Mouse (Mus musculus) liver, postnatal 0 days (tissue): Measurements from ENCODE around the gene Fndc4. TPM values are rescaled to one million over a fixed set of nuclear protein-coding genes. Genes with fewer than 3 reads are reported as not detected.

ENCODE experiments used
- ATAC-seq: fragments of 200-750 bp; cut with Nextera tagmentation; 2 replicates; pipeline ENCODE4 v1.8.0; 2017; ENCODE audit warnings: mild to moderate bottlenecking, moderate library complexity
- DNase-seq: peaks from one replicate; pipeline ENCODE4 v3.0.0-alpha.2; 2016
- H3K27ac ChIP-seq: fragments of 300-500 bp; sonication (generic); 2 replicates; pipeline ENCODE4 v1.5.1; 2014; ENCODE audit warnings: antibody characterized with exemption, moderate library complexity, mild to moderate bottlenecking, low read depth
- H3K27me3 ChIP-seq: fragments of 300-500 bp; sonication (generic); 2 replicates; pipeline ENCODE4 v1.6.1; 2014; ENCODE audit warnings: low read length, control low read depth, mixed read lengths; ENCODE audit not compliant: insufficient read depth
- H3K36me3 ChIP-seq: fragments of 300-500 bp; sonication (generic); replicated peaks from 2 replicates; pipeline ENCODE4 v1.6.1; 2014; ENCODE audit warnings: mild to moderate bottlenecking, control low read depth, low read length, moderate library complexity, mixed read lengths; ENCODE audit not compliant: insufficient read depth
- H3K4me1 ChIP-seq: fragments of 300-500 bp; sonication (generic); 2 replicates; pipeline ENCODE4 v1.6.1; 2014; ENCODE audit warnings: antibody characterized with exemption, mild to moderate bottlenecking, control low read depth; ENCODE audit not compliant: insufficient read depth
- H3K4me2 ChIP-seq: fragments of 300-500 bp; sonication (generic); 2 replicates; pipeline ENCODE4 v1.6.1; 2014; ENCODE audit warnings: low read depth, mild to moderate bottlenecking, low read length, moderate library complexity, mixed read lengths
- H3K4me3 ChIP-seq: fragments of 300-500 bp; sonication (generic); 2 replicates; pipeline ENCODE4 v1.5.1; 2014; ENCODE audit warnings: low read depth, low read length
- H3K9ac ChIP-seq: fragments of 300-500 bp; sonication (generic); replicated peaks from 2 replicates; pipeline ENCODE4 v1.6.1; 2014; ENCODE audit warnings: mild to moderate bottlenecking, moderate library complexity
- H3K9me3 ChIP-seq: fragments of 300-500 bp; sonication (generic); 2 replicates; pipeline ENCODE4 v1.6.1; 2016; ENCODE audit warnings: mild to moderate bottlenecking, control low read depth, low read length, mixed read lengths
- CTCF ChIP-seq: sonication (generic); IDR thresholded peaks from 2 replicates; pipeline ENCODE4 v1.5.1; 2016; ENCODE audit warnings: antibody characterized with exemption, low read depth
- EP300 ChIP-seq: IDR thresholded peaks from 2 replicates; pipeline ENCODE4 v1.6.1; 2016; ENCODE audit warnings: antibody characterized with exemption, low read depth, mild to moderate bottlenecking
- WGBS: fragments of 180-500 bp; shearing (Covaris S2); extraction: QIAGEN DNeasy Blood & Tissue Kit; methylation state at CpG from one replicate; pipeline ENCODE4 v1.1.7; 2014; ENCODE audit not compliant: insufficient replicate concordance; 5-methylcytosine and 5-hydroxymethylcytosine counted together
- polyA plus RNA-seq: library from polyadenylated mRNA; unstranded; fragments of >200 nt; fragmentation: Nextera tagmentation; extraction: Ambion mirVana; gene quantifications from 2 replicates; pipeline ENCODE4 v1.2.1, GENCODE M21; 2015

The Fndc4 gene
- polyA plus RNA-seq, result 4.4 and 5.4 TPM in 2 replicates

DNA sequence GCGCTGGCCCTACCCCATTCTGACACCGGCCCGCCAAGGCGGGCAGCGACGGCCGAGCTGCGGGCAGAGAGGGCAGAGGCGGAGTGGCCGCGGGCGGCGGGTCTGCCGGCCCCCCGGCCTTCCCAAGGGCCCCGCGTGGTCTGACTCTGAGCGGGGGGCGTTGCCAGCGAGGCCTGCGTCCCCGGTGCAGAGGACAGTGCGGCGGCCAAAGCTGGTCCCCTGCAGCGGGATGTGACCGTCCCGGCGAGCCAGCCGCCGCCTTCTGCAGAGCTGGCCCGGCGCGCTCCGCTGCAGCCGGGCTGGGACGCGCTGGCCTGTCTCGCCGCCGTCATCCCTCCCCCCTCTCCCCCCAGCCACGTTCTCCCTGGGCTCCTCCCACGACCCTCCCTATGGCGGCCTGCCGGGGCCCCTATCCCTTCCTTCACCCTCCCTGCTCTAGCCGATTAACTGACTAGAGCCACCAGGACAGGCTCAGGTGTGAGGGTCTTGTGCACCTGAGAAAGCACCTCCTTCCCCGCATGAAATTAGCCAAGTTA, at the start of gene Fndc4:
TSS of gene Fndc4 (minus strand) at position 475 of the 536 bp plus-strand sequence.
- ATAC-seq (no peak), DNase-seq (peak; percentile 28)
- peaks cover 4% of the 10 kb centered on the region; the same call in 1 of the 2 replicates for H3K27me3 ChIP-seq

DNA sequence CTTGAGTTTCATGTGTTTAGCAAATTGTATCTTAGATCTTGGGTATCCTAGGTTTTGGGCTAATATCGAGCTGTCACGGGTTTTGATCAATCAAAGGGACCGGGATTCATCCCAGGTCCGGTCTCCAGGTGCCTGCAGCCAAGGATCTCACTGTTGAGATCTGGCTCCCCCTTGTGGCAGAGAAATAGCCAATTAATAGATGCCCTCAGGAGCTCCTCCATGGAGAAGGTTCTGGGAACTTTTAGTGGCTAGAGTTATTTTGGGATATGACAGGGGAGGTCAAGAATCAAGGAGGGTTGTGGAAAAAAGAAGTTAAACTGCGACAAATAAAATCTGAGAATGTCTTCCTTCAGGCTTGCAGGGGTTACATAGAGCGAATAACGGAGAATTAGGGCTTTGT, 32.4 kb upstream of the Fndc4 start:
- no peaks in the 10 kb centered on the region for H3K4me1 ChIP-seq
- DNase-seq (peak; percentile 55), ATAC-seq (peak; percentile 57; the same call in 1 of the 2 replicates)
- no peak overlapping the region for H3K4me2 ChIP-seq
- H3K9me3 ChIP-seq, result peaks cover 2% of the 10 kb centered on the region; the same call in 1 of the 2 replicates
- H3K27ac ChIP-seq, result no peak overlapping the region
- TF ChIP-seq EP300, result no peak
- peak; percentile 82 for TF ChIP-seq CTCF
- H3K9ac ChIP-seq, result no peak overlapping the region
- WGBS, result 33% methylated on average over 7 of the region's 7 CpGs
- H3K27me3 ChIP-seq, result no peaks in the 10 kb centered on the region
- no peak overlapping the region for H3K4me3 ChIP-seq
- no peaks in the 10 kb centered on the region for H3K36me3 ChIP-seq

More for the DNA sequence above, at the start of gene Fndc4:
- WGBS, result under 1% methylated on average over 32 of the region's 46 CpGs
- TF ChIP-seq CTCF, result no peak
- no peak for TF ChIP-seq EP300
- H3K9me3 ChIP-seq, result no peaks in the 10 kb centered on the region
- H3K4me1 ChIP-seq, result peaks cover 11% of the 10 kb centered on the region
- peak within 1 kb of the TSS; percentile 60 for H3K4me3 ChIP-seq
- H3K36me3 ChIP-seq, result no peaks in the 10 kb centered on the region
- H3K9ac ChIP-seq, result peak within 1 kb of the TSS; percentile 68
- H3K4me2 ChIP-seq, result peak within 1 kb of the TSS; percentile 88
- peak within 1 kb of the TSS; percentile 69; the same call in 1 of the 2 replicates for H3K27ac ChIP-seq

DNA sequence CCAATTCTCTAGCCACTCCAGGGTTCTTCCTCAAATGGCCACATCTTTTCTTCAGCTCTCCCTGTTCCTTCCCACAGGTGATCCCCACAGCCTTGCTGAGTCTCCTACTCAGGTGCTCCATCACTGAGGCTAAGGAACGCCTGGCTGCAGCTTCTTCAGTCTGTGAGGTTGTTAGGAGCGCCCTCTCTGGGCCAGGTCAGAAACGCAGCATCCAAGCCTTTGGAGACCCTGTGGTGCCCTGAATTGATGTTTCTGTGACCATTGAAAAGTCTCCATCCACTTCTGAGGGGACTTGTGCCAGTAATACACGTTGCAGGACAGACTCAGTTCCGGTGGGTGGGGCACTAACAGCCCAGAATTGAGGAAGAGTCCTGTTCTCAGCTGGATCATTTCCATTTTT, 31.0 kb upstream of the Fndc4 start:
- ATAC-seq (no peak), DNase-seq (peak; percentile 20)
- Histone ChIP-seq H3K4me2 (no peak overlapping the region), H3K4me1 (no peaks in the 10 kb centered on the region), H3K36me3 (no peaks in the 10 kb centered on the region), H3K9ac (no peak overlapping the region), H3K4me3 (no peak overlapping the region), H3K9me3 (no peaks in the 10 kb centered on the region), H3K27ac (no peak overlapping the region), H3K27me3 (no peaks in the 10 kb centered on the region)
- WGBS, result 19% methylated on average over 5 of the region's 5 CpGs
- peak; percentile 39; the same call in 1 of the 2 replicates for TF ChIP-seq CTCF
- no peak for TF ChIP-seq EP300

DNA sequence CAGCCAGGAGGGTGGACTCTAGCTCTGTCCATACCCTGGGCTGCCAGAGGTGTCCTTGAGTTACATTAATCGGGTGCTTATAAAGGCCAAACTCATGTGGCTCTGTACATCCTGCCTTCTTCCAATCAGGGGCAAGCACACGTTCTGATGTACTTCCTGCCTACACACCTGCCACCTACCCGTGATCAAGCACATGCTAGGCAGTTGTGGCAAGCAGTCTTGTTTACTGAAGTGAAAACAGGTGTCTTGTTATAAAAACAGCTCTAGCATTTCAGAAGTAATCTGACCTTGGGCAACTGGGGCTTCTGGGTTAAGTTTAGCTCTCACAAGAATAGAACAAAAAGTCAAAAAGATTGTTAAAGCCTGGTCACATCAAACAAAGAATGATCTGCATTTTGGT, 28.2 kb upstream of the Fndc4 start:
- no peak overlapping the region for H3K4me3 ChIP-seq
- no peaks in the 10 kb centered on the region for H3K4me1 ChIP-seq
- H3K9ac ChIP-seq, result no peak overlapping the region
- H3K4me2 ChIP-seq, result no peak overlapping the region
- no peaks in the 10 kb centered on the region for H3K36me3 ChIP-seq
- 49% methylated on average over 3 of the region's 3 CpGs for WGBS
- no peaks in the 10 kb centered on the region for H3K27me3 ChIP-seq
- no peak overlapping the region for H3K27ac ChIP-seq
- no peaks in the 10 kb centered on the region for H3K9me3 ChIP-seq
- no peak for DNase-seq
- ATAC-seq, result no peak
- TF ChIP-seq CTCF, result no peak
- no peak for TF ChIP-seq EP300

DNA sequence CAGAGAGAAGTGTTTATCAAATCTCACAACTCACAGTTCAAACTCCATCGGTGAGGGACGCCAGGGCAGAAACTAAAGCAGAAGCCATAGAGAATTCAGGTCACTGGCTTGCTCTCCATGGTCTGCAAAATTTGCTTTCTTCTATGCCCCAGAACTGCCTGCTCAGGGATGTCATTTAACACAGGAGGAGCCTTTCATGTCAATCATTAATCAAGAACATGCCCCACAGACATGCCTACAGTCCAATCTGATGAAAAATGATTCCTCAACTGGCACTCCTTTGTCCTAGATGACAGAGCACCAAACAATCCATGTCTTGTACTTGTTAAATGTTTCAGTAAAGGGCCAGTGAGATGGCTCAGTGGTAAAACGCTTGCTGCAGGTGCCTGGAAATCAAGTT, 26.9 kb upstream of the Fndc4 start:
- H3K27me3 ChIP-seq, result no peaks in the 10 kb centered on the region
- whole genome bisulfite sequencing, result 82% methylated on average over 3 of the region's 3 CpGs
- no peak for DNase-seq

DNA sequence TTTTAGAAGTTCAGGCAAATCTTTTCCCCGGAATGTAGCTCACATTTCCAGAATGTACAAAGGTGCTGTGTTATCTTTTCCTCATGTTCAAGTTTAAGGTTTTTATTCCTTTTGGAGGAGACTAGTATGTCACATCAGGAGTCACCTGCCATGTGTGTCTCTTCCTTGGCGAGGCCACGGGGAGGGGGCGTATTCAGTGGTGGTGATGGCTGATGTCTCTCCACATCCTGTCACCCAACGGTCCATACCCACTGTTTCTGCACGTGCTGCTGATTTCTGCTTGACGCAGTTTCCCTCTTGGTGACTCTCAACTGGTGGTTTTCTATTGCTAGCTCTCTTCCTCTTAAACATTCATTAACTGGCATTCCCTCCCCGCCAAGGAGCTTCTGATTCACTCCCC, 16.9 kb upstream of the Fndc4 start:
- Histone ChIP-seq H3K4me1 (no peaks in the 10 kb centered on the region), H3K27ac (no peak overlapping the region), H3K4me3 (no peak overlapping the region), H3K4me2 (no peak overlapping the region), H3K9me3 (no peaks in the 10 kb centered on the region), H3K27me3 (no peaks in the 10 kb centered on the region), H3K36me3 (no peaks in the 10 kb centered on the region), H3K9ac (no peak overlapping the region)
- WGBS, result 54% methylated on average over 8 of the region's 8 CpGs
- TF ChIP-seq CTCF (no peak), EP300 (no peak)
- ATAC-seq (no peak), DNase-seq (no peak)

More for the DNA sequence above, 26.9 kb upstream of the Fndc4 start:
- TF ChIP-seq EP300 (no peak), CTCF (no peak)
- Histone ChIP-seq H3K4me1 (no peaks in the 10 kb centered on the region), H3K27ac (no peak overlapping the region), H3K4me2 (no peak overlapping the region), H3K4me3 (no peak overlapping the region), H3K9me3 (no peaks in the 10 kb centered on the region), H3K9ac (no peak overlapping the region), H3K36me3 (no peaks in the 10 kb centered on the region)
- ATAC-seq, result no peak

DNA sequence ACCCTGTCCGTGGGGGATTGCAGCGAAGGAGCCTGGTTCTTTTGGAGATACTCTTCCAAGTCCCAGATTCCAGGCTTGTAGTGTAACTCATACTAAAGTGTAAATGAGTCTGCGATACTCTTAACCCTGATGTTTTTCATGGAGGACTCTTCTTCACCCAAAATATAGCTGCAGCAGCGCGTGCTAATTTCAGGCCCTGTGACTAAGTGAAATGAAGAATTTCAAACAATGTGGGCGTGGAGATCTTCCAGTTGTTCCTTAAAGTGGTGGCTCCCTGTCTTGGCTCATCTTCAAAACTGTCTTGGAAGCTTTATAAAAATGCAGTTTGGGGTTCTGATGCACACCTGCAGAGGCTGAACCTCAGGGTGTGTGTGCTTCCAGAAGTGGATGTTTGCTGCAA, 7.2 kb upstream of the Fndc4 start:
- Histone ChIP-seq H3K36me3 (peaks cover 4% of the 10 kb centered on the region; the same call in 1 of the 2 replicates), H3K27ac (no peak overlapping the region), H3K27me3 (no peaks in the 10 kb centered on the region), H3K9ac (no peak overlapping the region), H3K4me3 (no peak overlapping the region), H3K4me2 (no peak overlapping the region), H3K4me1 (no peaks in the 10 kb centered on the region), H3K9me3 (no peaks in the 10 kb centered on the region)
- DNase-seq (no peak), ATAC-seq (no peak)
- TF ChIP-seq CTCF (no peak), EP300 (no peak)
- 84% methylated on average over 6 of the region's 6 CpGs for WGBS
